Mouse (Mus musculus) kidney, embryonic 15.5 days (tissue): ENCODE measurements around the gene 4930522H14Rik. TPM values are rescaled to one million over a fixed set of nuclear protein-coding genes. Genes with fewer than 3 reads are reported as not detected.

ENCODE experiments used
- ATAC-seq: fragments of 200-750 bp; cut with Nextera tagmentation; replicated peaks from 2 replicates; pipeline ENCODE4 v1.8.0; 2017; ENCODE audit warnings: moderate TSS enrichment; ENCODE audit not compliant: low FRiP score
- H3K27ac ChIP-seq: fragments of 300-500 bp; sonication (generic); 2 replicates; pipeline ENCODE4 v1.5.1; 2015; ENCODE audit warnings: mild to moderate bottlenecking, inconsistent platforms
- H3K27me3 ChIP-seq: fragments of 300-500 bp; sonication (generic); 2 replicates; pipeline ENCODE4 v1.6.1; 2015; ENCODE audit warnings: inconsistent platforms
- H3K36me3 ChIP-seq: fragments of 300-500 bp; sonication (generic); 2 replicates; pipeline ENCODE4 v1.6.1; 2015; ENCODE audit warnings: inconsistent platforms
- H3K4me1 ChIP-seq: fragments of 300-500 bp; sonication (generic); 2 replicates; pipeline ENCODE4 v1.6.1; 2015; ENCODE audit warnings: inconsistent platforms
- H3K4me2 ChIP-seq: fragments of 300-500 bp; sonication (generic); 2 replicates; pipeline ENCODE4 v1.6.1; 2015; ENCODE audit warnings: moderate library complexity, mild to moderate bottlenecking, inconsistent platforms
- H3K4me3 ChIP-seq: fragments of 300-500 bp; sonication (generic); replicated peaks from 2 replicates; pipeline ENCODE4 v1.5.1; 2015; ENCODE audit warnings: mild to moderate bottlenecking, inconsistent platforms
- H3K9ac ChIP-seq: fragments of 300-500 bp; sonication (generic); 2 replicates; pipeline ENCODE4 v1.6.1; 2015; ENCODE audit warnings: mild to moderate bottlenecking, inconsistent platforms
- H3K9me3 ChIP-seq: fragments of 300-500 bp; sonication (generic); replicated peaks from 2 replicates; pipeline ENCODE4 v1.6.1; 2016; ENCODE audit warnings: inconsistent platforms
- WGBS: fragments of 180-500 bp; shearing (Covaris S2); methylation state at CpG from one replicate; pipeline ENCODE4 v1.1.7; 2015; ENCODE audit warnings: mixed read lengths; 5-methylcytosine and 5-hydroxymethylcytosine counted together
- polyA plus RNA-seq: library from polyadenylated mRNA; unstranded; fragments of >200 nt; fragmentation: Nextera tagmentation; extraction: Ambion mirVana; gene quantifications from 2 replicates; pipeline ENCODE4 v1.2.1, GENCODE M21; 2015

Gene 4930522H14Rik
- polyA plus RNA-seq, 1 experiment from 2014 or later, result not detected

GRCm38 (mm10) chr4:109472566-109472965 is 58.5 kb downstream of the 4930522H14Rik start:
- no peaks in the 10 kb centered on the region for H3K27me3 ChIP-seq
- H3K36me3 ChIP-seq, result 0 out of 2 replicates have a peak, but pooled peaks cover 6% of the 10 kb centered on the region
- ATAC-seq, result no peak
- no peak overlapping the region for H3K9ac ChIP-seq
- H3K27ac ChIP-seq, result no peak overlapping the region
- no peak overlapping the region for H3K4me2 ChIP-seq
- H3K9me3 ChIP-seq, result no peaks in the 10 kb centered on the region
- H3K4me3 ChIP-seq, result no peak overlapping the region
- peaks cover 12% of the 10 kb centered on the region for H3K4me1 ChIP-seq
- WGBS, result 92% methylated on average over 3 of the region's 3 CpGs

GRCm38 (mm10) chr4:109471606-109472005 is 59.5 kb downstream of the 4930522H14Rik start:
- 0 out of 2 replicates have a peak, but pooled peaks cover 6% of the 10 kb centered on the region for H3K36me3 ChIP-seq
- no peak for ATAC-seq
- H3K4me1 ChIP-seq, result peaks cover 9% of the 10 kb centered on the region
- no peak overlapping the region for H3K27ac ChIP-seq
- no peak overlapping the region for H3K9ac ChIP-seq
- no peaks in the 10 kb centered on the region for H3K9me3 ChIP-seq
- no peak overlapping the region for H3K4me2 ChIP-seq
- no peaks in the 10 kb centered on the region for H3K27me3 ChIP-seq
- H3K4me3 ChIP-seq, result no peak overlapping the region

- no peaks in the 10 kb centered on the region for H3K9me3 ChIP-seq
Measured at GRCm38 (mm10) chr4:109467687-109468086, 63.4 kb downstream of the 4930522H14Rik start.

GRCm38 (mm10) chr4:109463892-109464291 is 67.2 kb downstream of the 4930522H14Rik start:
- ATAC-seq, result no peak
- Histone ChIP-seq H3K27me3 (no peaks in the 10 kb centered on the region), H3K27ac (no peak overlapping the region), H3K9ac (no peak overlapping the region), H3K4me1 (peaks cover 16% of the 10 kb centered on the region), H3K4me2 (no peak overlapping the region), H3K36me3 (no peaks in the 10 kb centered on the region), H3K4me3 (no peak overlapping the region), H3K9me3 (no peaks in the 10 kb centered on the region)

More at GRCm38 (mm10) chr4:109467687-109468086, 63.4 kb downstream of the 4930522H14Rik start:
- Histone ChIP-seq H3K36me3 (0 out of 2 replicates have a peak, but pooled peaks cover 5% of the 10 kb centered on the region), H3K4me1 (peaks cover 4% of the 10 kb centered on the region; the same call in 1 of the 2 replicates), H3K9ac (no peak overlapping the region), H3K4me3 (no peak overlapping the region), H3K27ac (no peak overlapping the region), H3K27me3 (no peaks in the 10 kb centered on the region), H3K4me2 (no peak overlapping the region)
- ATAC-seq, result no peak

GRCm38 (mm10) chr4:109460421-109461179 is 70.5 kb downstream of the 4930522H14Rik start:
- H3K9me3 ChIP-seq, result no peaks in the 10 kb centered on the region
- no peak overlapping the region for H3K4me3 ChIP-seq
- H3K27me3 ChIP-seq, result no peaks in the 10 kb centered on the region
- peak overlapping the region; percentile 27 for H3K4me2 ChIP-seq
- WGBS, result 31% methylated on average over 3 of the region's 3 CpGs
- peaks cover 16% of the 10 kb centered on the region for H3K4me1 ChIP-seq
- peaks cover 3% of the 10 kb centered on the region for H3K36me3 ChIP-seq
- peak overlapping the region; percentile 81 for H3K27ac ChIP-seq
- peak; percentile 97 for ATAC-seq
- H3K9ac ChIP-seq, result no peak overlapping the region

GRCm38 (mm10) chr4:109456821-109457220 is 74.3 kb downstream of the 4930522H14Rik start:
- Histone ChIP-seq H3K4me3 (no peak overlapping the region), H3K9me3 (no peaks in the 10 kb centered on the region), H3K27me3 (no peaks in the 10 kb centered on the region), H3K36me3 (peaks cover 28% of the 10 kb centered on the region), H3K4me2 (no peak overlapping the region), H3K27ac (no peak overlapping the region), H3K9ac (no peak overlapping the region), H3K4me1 (peaks cover 16% of the 10 kb centered on the region)
- ATAC-seq, result no peak
- 89% methylated on average over 6 of the region's 6 CpGs for WGBS

Other genes starting within 250 kb of the 4930522H14Rik start
- 5.4 and 5.6 TPM in 2 replicates for gene Ttc39a, start 124.7 kb downstream of the 4930522H14Rik start, polyA plus RNA-seq
- 31.9 and 36.8 TPM in 2 replicates for gene Rnf11, start 46.6 kb downstream of the 4930522H14Rik start, polyA plus RNA-seq
- 4.8 and 5.1 TPM in 2 replicates for gene Cdkn2c, start 135.9 kb upstream of the 4930522H14Rik start, polyA plus RNA-seq
- gene Faf1, start 145.3 kb upstream of the 4930522H14Rik start, polyA plus RNA-seq, result 21.7 and 22.7 TPM in 2 replicates